Mouse (Mus musculus) ZHBTc4 (cell line): ENCODE data around the gene Gadd45a.

Experiments
- DNase-seq: peaks from one replicate; pipeline ENCODE4 v3.0.0-alpha.2; 2011; ENCODE audit warnings: low read depth, low spot score

Gadd45a gene

DNA sequence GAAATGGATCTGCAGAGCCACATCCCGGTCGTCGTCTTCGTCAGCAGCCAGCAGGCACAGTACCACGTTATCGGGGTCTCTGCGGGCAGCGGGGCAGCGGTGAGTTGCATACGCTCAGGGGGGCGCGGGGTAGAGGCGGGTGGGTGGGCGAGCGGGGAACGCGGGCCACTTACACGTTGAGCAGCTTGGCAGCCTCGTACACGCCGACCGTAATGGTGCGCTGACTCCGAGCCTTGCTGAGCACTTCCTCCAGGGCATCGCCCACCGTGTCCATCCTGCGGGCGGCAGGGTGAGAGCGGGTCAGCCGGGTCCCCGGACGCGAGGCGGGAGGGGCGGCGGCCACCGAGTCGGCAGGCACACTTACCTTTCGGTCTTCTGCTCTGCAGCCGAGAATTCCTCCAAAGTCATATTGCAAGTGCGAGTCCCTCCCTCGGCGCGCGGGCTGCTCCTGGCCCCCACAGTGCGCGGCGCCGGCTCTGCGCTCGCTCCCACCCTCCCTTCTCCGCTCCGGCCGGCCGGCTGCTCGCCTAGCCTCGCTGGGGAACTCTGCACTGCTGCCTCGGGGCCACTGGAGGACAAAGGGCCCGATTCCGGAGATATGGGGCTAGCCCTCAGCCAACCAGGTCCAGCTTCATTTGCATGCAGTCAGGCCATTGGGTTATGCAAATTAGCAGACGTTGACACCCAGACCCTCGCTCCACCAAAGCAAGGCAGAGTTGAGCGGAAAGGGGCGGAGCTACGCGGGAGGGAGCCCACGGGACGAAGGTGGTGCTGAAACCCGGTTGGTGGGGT is at the start of gene Gadd45a:
Gadd45a (minus strand) TSS at position 621 of the 792 bp plus-strand sequence.
- DNase-seq = peak; percentile 99

DNA sequence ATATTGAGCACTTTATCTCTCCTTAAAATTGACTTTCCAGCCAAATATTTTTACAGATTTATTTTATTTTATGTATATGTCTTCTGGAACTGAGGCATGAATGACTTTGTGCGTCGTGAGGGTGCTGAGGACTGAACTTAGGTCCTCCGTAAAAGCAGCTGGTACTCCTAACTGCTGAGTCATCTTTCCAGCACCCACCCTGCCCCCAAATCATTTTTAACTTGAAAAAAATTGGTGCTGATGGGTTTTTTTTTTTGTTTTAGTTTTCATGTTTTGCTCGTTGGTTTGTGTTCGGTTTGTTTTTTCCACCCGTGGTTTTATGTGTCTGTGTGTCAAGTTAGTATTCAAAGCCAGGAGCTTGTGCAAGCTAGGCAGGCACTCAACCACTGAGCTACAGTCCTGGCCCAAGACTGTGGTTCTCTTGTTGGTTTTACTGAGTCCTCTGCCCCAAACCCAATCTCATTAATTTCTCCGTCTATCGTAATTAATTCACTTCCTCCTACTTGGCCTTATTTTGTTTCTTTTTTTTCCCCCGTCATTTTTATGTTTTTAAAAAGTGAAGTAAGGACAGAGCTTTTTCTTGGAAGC is 48.7 kb upstream of the Gadd45a start:
- DNase-seq = no peak

DNA sequence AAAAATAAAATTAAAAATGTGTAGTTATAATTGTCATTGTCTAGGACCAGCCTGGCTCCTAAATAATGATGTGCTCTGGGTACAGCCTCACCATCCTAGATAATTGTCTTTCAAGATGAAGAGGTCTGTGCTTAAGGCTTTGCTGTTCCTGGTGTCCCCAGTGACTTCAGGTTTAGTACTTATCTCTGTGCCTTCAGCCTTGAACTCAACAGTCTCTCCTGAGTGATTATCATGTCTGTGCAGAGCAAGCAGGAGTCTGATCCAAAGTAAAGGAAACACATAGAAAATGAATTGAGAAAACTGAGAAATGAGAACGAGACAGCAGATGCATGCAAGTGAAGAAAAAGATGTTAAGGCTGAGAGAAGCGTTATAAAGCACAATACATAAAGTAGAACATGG is 47.2 kb upstream of the Gadd45a start:
- DNase-seq = no peak

DNA sequence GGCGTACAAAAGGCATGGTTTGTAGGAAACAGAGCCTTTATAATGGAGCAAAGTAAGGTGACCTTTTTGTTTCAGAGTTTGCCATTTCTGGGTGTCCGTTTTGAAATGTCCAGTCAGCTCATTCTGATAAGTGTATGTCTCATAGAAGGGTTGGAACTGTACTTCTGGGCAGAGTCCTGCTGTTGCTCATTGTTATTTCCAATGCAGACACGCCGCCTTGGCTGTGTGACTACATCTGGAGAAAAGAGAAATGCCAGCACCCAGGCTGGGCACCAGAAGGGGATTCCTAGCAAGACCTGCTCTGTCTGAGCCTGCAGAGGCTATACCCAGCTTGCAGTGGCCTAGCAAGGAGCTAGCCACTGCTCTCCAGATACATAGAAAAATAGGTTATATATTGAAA is 43.9 kb upstream of the Gadd45a start:
- DNase-seq = no peak

DNA sequence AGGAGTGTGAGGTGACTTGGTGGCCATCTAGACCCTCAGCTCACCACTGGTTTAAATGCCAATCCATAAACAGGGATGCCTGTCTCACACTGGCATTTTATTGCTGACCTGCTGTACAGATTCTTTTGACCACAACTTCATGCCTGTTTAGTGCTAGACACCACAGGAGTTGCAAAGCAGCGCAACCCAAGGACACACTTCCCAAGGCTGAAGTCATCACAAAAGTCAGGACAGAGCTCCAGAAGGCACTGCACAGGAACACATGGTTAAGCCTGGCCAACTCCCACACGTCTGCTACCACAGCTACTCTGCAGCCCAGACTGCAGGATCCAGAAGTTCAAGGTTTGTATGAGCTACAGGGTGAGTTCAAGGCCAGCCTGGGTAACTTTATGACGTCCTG is 40.8 kb upstream of the Gadd45a start:
- no peak for DNase-seq

DNA sequence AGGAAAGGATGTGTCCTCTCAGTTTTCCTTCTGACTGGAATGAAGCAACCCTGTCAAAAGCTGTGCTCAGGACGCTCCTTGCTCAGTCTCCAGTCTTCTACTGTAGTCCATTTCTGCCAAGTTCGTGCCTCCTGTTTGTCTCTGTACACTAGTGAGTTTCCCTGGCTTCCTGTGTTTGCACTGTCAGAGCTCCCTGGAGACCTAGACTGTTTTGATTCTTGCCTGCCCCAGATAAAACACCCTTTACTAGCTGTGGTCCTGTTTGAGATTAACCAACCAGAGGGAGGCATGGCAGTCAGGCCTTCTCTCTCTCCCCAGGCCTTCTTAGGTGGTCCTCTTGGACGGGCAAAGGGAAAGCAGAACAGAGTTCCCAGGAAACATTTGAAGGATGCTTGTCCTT is 40.2 kb upstream of the Gadd45a start:
- no peak for DNase-seq

DNA sequence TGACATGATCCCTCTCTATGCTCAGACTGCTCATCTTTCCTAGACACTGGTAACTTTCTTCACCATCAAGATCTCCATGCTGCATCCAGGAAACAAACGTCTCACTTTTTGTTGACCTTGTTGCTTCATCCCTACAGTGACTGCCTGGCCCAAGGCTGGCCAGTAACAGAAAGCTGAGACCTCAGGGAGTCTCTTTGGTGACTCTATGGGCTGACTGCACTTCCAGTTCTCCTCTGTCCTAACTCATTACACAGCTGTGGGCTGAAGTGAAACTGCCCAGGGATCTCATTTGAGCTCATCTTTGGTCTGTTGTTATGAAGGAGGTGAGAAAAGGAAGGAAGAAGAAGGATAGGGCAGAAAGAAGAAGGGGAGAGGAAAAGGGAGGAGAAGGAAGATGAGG is 39.1 kb upstream of the Gadd45a start:
- DNase-seq = no peak

DNA sequence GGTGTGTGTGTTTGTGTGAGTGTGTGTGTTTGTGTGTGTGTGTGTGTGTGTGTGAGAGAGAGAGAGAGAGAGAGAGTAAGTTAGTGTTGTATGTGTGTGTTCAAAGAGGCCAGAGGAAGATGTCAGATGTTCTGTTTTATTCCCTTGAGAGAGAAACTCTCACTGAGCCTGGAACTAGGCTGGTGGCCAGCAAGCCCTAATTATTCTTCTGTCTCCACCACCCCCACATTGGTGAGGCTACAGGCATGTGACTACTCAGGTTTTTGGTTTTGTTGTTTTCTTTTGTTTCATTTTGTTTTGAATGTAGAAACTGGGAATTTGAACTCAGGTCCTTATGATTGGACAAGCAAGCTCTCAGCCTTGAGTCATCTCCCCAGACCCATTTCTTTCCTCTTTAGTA is 37.6 kb upstream of the Gadd45a start:
- DNase-seq = no peak

DNA sequence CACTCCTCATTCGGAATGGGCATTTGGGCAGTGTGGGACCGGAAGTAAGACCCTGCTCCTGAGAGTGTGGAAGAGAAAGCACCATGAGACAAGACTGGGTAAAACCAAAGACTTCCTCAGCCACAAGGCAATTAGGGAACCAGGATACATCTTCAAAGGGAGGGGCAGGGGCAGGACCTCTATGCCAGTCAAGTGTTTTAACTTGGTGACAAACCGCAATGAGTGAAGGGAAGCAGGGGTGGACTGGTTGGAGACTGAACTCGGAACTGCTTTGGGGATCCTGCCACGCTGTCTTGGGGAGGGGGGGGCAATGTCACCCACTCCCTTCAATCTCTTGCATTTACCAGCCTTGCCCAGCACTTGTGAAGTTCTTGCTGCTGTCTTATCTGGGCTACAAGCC is 36.7 kb upstream of the Gadd45a start:
- no peak for DNase-seq

DNA sequence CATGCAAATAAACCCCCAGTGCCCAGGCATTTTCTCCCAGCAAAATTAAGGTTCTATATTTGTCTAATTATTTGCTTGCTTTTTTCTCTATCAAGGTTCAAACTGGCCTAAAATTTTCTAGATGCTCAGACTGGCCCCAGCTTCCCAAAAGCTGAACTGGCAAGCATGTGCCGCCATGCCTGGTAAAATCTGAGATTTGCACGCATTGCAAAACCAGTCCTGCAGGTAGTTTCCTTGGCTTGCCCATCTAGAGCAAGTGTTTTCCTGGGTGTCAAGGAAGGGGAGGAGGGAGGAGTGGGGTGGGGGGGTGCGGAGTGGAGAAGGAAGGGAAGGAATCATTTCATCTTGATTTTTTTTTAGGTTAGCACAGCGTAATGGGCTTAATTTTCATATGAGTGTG is 36.2 kb upstream of the Gadd45a start:
- DNase-seq = no peak

DNA sequence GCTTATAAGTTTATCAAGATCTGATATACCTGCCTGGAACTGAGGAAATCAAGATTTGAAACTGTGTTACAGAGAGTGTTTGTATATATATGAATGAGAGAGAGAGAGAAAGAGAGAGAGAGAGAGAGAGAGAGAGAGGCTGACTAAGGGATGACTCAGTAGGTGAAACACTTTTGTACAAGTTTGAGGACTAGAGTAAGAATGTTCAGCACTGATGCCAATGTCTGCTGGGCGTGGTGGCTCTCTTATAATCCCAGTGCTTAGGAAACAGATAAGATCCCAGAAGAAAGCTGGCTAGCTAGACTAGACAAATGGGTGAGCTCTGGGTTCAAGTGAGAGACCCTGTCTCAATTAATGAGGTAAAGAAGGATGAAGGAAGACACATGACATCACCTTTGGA is 34.4 kb upstream of the Gadd45a start:
- DNase-seq = no peak

DNA sequence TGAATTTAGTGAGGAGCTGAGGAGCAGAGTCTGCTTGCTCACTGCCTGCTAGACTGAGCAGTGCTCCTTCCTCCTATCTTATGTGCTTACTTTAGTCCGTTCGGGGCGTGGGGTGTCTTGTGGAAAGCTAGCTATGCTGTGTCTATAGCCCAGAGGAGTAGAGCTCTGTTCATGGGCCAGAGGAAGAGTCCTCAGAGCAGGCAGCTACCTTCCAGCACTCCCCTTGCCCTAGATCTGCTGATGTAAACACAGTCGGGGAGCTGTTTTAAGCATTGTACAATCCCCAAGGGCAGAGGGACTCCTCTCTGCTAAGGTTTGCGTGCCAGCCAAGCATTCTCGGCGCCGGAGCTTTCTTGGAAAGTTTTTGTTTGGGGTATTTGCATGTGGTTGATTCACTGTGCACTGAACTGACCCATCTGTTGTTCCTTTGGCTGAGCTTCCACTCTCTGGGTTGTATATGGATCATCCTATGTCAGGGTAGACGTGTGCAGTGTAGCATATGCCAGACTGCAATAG is 32.6 kb upstream of the Gadd45a start:
- DNase-seq = peak; percentile 11

DNA sequence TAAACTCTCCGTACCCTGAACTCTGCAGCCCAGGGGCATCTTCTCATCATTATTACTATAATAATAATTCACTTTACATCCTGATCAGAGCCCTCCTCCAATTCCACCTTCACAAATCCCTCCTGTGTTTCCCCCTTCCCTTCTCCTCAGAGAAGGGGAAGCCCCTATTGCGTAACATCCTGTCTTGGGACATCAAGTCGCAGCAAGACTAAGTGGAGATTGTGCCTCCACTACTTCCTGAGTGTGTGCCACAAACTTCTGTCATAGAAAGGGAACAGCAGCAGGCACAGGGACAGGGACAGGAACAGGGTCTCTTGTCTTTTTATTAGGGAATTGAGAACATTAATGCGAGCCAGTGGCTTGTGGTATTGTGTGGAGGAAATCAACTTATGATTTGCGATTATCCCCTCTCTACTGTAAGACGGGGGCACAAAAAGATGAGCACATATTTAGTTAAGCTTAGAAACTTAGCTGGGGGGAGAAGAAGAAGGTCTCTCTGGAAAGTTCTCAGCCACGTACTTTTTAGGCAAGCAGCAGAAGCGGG is 32.0 kb upstream of the Gadd45a start:
- DNase-seq = no peak

DNA sequence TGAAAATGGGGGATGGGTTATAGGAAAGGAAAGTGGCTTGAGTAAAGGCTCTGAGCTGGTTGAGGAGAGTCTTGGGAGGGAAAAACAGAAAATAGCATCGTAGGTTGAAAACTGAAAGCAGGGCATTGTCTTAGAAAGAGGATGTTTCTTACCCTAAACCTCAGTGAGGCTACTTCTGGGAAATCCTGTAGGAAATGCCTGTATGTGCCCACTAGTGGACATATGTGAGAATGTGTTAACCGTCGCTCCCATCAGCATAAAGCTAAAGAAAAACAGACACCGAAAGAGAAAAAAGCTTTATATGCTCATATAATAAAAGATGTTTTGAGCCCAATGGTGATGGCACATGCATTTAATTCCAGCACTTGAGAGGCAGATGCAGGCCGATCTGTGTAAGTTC is 22.8 kb upstream of the Gadd45a start:
- peak; percentile 18 for DNase-seq

DNA sequence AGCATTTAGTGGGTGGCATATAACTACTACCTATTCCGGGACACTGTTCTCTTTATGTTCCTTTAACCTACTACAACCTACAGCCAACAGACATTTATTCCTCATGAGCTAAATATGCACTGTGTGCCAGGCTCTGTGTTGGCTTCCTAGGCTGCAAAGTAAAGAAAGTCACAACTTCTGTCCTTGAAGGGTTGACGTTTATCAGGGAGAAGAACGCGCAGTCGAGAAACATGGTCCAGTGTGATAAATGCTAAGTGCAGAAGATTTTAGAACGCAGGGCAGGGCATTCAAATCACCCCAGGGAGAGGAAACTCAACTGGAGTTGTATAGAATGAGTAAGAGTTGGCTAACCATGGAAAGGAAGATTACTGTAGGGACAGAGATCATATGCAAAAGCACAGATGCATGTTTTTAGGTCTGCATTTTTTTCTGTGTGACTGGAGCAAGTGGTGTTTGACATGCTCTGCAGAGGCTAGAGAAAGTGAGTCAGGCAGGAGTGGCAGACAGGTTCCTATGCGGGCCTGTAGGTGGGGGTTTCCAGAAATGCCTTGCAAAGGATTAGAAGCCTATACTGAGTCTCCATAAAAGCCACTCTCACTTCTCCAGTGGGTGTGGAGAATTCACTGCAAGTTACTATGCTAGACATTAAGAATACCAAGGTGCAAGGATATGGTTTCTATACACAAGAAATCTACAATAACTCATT is 20.9 kb upstream of the Gadd45a start:
- DNase-seq = no peak

DNA sequence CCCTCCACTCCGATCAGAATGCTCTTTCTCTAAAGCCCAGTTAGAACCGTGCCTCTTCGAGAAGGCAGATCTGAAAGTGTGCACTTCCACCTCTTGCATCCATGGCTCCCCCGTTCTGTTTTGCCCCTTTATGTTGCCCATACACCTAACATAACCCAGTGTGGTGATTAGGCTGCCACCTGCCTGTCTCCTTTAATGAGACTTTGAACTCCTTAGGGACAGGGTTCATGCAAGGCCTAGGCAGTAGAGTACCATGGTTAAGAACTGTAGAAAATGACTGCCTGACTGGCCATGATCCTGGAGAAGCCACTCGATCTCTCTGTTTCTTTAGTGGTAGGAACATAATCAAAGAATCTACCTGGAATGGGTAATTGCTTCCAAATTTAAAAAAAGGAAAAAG is 20.3 kb upstream of the Gadd45a start:
- no peak for DNase-seq

DNA sequence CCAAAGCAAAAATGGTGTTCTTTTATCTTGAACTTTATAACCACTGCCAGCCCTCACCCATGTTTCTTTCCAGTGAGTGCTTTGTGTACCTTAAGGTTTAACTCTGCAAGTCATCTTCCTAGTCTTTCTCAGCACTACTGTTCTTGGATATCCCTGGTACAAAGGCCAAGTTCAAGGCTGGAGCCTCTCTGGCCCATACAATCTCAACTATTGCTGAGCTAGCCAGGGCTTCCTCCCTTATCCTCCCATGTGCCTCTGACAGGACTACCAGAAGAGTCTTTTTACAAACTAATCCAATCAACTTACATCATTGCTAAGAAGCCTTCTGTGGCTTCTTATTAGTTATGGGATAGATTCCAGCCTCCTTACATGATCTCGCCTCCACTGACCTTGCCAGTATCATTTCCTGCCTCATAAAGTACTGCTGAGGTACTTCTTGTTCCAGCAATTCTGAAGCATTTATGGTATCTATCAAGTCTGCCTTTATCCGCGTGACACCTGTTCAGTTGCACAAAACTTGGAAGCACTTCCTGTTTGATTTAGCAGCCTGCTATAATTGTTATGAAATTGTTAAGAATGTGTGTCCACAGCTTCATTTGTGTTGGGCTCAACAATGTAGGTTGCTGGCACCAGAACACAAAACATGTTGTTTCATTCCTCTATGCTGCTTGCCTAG is 19.8 kb upstream of the Gadd45a start:
- no peak for DNase-seq

DNA sequence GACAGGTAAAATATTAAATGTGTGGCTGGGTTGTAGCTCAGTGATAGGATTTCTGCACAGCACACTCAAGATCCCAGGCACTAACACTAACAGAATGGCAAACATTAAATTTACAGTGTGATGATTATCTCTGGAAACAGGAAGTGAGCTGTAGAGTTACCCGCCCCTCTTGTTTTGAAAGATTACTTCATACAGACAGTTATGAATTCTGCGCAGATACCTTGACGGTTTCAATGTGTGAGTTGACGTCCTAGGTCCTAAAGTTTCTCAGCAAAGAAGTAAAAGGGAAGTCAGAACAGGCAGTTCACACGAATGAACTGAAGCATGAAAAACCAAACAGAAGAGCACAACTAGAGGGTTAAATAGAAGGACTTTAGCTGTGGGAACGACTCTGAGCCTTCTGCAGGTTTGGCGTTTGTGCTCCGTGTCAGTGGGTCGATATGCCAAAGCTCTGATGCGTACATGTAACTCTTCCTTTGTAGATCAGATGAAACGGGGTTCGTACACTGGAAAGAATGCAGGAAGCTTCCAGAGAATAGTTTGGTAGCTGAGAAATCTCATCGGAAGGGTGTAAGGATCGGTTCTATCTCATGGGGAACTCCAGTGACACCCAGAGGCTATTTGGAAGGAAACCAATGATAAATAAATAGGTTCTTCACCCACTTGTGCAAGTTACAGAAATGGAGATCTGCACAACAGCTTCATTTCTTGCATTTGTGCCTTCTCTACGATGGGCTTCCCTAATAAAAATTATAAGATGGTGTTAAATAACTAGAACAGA is 19.0 kb upstream of the Gadd45a start:
- no peak for DNase-seq

DNA sequence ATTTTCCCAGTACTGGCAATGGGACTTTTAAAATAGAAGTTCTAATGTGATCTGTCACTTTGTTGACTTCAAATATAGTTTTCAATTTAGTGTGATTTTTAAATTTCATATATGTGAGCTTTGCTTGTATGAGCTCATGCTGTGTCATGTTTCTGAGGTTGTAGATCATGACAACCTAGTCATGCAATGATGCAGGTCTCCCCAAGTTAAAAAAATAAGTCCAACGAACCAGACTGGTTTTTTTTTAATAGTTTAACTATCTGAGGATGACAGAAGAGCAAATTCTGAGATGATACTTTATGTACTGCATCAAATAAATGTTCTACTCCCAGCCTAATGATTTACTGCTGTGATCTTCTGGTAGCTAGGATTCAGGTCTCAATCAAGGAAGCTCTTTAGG is 12.8 kb upstream of the Gadd45a start:
- no peak for DNase-seq

DNA sequence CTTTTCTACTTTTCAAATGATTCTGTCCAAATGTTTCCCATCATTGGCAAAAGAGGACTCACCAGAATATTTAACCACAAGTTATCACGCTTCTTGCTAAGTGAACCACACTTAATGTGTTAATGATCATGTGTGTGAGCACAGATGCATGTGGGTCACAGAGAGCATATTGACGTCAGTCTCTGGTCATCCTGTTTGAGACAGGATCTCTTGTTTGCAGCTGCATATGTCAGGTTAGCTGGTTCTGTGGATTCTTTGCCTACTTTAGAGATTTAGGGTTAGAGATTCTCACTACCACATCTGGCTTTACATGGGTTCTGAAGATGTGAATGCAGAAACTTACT is 12.4 kb upstream of the Gadd45a start:
- DNase-seq = no peak
